Mouse (Mus musculus) brain, embryonic 14.5 days (tissue): ENCODE results near the gene Wbp2.

Experiments
- CTCF ChIP-seq: fragments of 200-500 bp; IDR thresholded peaks from 2 replicates; pipeline ENCODE4 v1.5.1; 2012; ENCODE audit warnings: inconsistent platforms, mild to moderate bottlenecking, moderate library complexity, borderline replicate concordance; ENCODE audit not compliant: insufficient read depth, insufficient read length; ENCODE audit errors: extremely low read depth
- POLR2A ChIP-seq: fragments of 200-500 bp; IDR thresholded peaks from 2 replicates; pipeline ENCODE4 v1.6.1; 2012; ENCODE audit warnings: mild to moderate bottlenecking, inconsistent platforms, borderline replicate concordance; ENCODE audit not compliant: poor library complexity, insufficient read depth, insufficient read length, severe bottlenecking; ENCODE audit errors: extremely low read depth

DNA sequence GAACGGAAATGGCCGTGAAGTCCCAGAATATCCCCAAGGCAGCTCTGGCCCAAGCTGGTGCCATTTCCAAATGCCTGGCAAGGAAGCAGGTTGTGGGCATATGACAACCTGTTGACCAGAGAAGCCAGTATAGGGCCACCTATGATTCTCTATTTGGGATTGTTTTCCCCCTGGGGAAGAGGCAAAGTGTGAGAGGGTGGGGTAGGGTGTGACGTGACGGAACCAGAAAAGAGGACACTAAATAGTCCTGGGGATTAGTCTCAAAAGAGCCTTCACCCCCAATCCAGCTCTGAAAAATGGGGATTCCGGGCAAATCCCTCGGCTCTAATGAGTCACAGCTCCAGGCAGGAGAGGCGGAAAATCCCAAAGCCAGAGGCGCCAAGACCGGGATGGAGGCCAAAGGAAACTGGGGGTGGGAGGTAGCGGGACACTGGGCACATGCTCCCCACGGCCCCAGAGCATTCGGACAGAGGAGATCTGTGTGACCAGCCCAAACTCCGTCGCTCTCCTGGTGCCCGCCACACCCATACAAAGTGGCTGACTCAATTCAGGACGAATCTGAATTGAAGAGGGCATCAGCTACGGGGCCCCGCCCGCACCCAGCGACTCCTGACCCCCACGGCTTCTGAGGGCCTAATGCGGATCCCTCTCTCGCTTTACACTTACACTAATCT lies 21.8 kb upstream of the Wbp2 start:
- TF ChIP-seq CTCF, result no peak
- TF ChIP-seq POLR2A, result no peak
